Mouse (Mus musculus) intestine, postnatal 0 days (tissue): ENCODE data around the gene Dtd1. TPM values are rescaled to one million over a fixed set of nuclear protein-coding genes. Genes with fewer than 3 reads are reported as not detected.

Source experiments
- ATAC-seq: fragments of 200-750 bp; cut with Nextera tagmentation; 2 replicates; pipeline ENCODE4 v1.8.0; 2017; ENCODE audit warnings: mild to moderate bottlenecking, moderate TSS enrichment, moderate library complexity
- H3K27ac ChIP-seq: fragments of 300-500 bp; sonication (generic); 2 replicates; pipeline ENCODE4 v1.5.1; 2014; ENCODE audit warnings: mild to moderate bottlenecking, low read depth, low read length, moderate library complexity
- H3K27me3 ChIP-seq: fragments of 300-500 bp; sonication (generic); replicated peaks from 2 replicates; pipeline ENCODE4 v1.6.1; 2014; ENCODE audit warnings: low read length, mixed read lengths; ENCODE audit not compliant: control insufficient read depth, insufficient read depth
- H3K36me3 ChIP-seq: fragments of 300-500 bp; sonication (generic); 2 replicates; pipeline ENCODE4 v1.6.1; 2014; ENCODE audit warnings: mild to moderate bottlenecking, moderate library complexity; ENCODE audit not compliant: control insufficient read depth, insufficient read depth
- H3K4me1 ChIP-seq: fragments of 300-500 bp; sonication (generic); replicated peaks from 2 replicates; pipeline ENCODE4 v1.6.1; 2014; ENCODE audit warnings: antibody characterized with exemption, low read length, mixed read lengths; ENCODE audit not compliant: control insufficient read depth, insufficient read depth
- H3K4me2 ChIP-seq: fragments of 300-500 bp; sonication (generic); replicated peaks from 2 replicates; pipeline ENCODE4 v1.6.1; 2014; ENCODE audit warnings: low read depth, mild to moderate bottlenecking, moderate library complexity
- H3K4me3 ChIP-seq: fragments of 300-500 bp; sonication (generic); 2 replicates; pipeline ENCODE4 v1.5.1; 2014; ENCODE audit warnings: low read depth, low read length
- H3K9ac ChIP-seq: fragments of 300-500 bp; sonication (generic); 2 replicates; pipeline ENCODE4 v1.6.1; 2014; ENCODE audit warnings: mild to moderate bottlenecking, low read depth, low read length
- H3K9me3 ChIP-seq: fragments of 300-500 bp; sonication (generic); 2 replicates; pipeline ENCODE4 v1.6.1; 2016; ENCODE audit warnings: mixed run types; ENCODE audit not compliant: control insufficient read depth
- CTCF ChIP-seq: sonication (generic); IDR thresholded peaks from 2 replicates; pipeline ENCODE4 v1.5.1; 2016; ENCODE audit warnings: low read depth, mild to moderate bottlenecking, control low read depth, antibody characterized with exemption, moderate library complexity
- WGBS: fragments of 180-500 bp; shearing (Covaris S2); extraction: QIAGEN DNeasy Blood & Tissue Kit; methylation state at CpG from one replicate; pipeline ENCODE4 v1.1.7; 2014; 5-methylcytosine and 5-hydroxymethylcytosine counted together
- polyA plus RNA-seq: library from polyadenylated mRNA; unstranded; fragments of >200 nt; fragmentation: Nextera tagmentation; extraction: Ambion mirVana; gene quantifications from 2 replicates; pipeline ENCODE4 v1.2.1, GENCODE M21; 2015

The Dtd1 gene
- polyA plus RNA-seq, 1 experiment from 2014 or later = 31.6 TPM

- Histone ChIP-seq H3K9me3 (no peaks in the 10 kb centered on the region), H3K36me3 (no peaks in the 10 kb centered on the region), H3K4me3 (no peak overlapping the region), H3K27ac (no peak overlapping the region), H3K27me3 (no peaks in the 10 kb centered on the region), H3K4me2 (no peak overlapping the region), H3K4me1 (no peaks in the 10 kb centered on the region), H3K9ac (no peak overlapping the region)
- ATAC-seq = no peak
- WGBS = 60% methylated on average over 13 of the region's 13 CpGs
- no peak for TF ChIP-seq CTCF
Observed at GRCm38 (mm10) chr2:144676546-144677228, 77.0 kb downstream of the Dtd1 start.

DNA sequence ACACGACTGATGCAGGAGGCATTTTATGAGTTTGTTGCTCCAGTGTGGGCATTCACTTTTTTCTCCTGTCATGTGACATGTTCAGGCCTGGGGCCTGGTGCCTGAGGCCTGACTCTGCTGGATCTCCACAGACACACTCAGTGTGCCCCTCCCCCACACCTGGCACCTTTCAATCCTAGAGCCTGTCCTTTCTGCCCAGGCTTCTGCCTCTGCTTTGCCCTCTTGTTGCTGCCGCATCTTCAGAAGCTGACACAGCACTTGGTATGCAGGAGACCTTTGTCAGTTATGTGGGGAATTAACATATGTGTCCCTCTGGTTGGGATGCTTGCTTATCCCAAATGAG, 77.5 kb downstream of the Dtd1 start:
- Histone ChIP-seq H3K27ac (no peak overlapping the region), H3K4me1 (no peaks in the 10 kb centered on the region), H3K36me3 (no peaks in the 10 kb centered on the region), H3K27me3 (no peaks in the 10 kb centered on the region), H3K9ac (no peak overlapping the region), H3K4me3 (no peak overlapping the region), H3K4me2 (no peak overlapping the region), H3K9me3 (no peaks in the 10 kb centered on the region)
- TF ChIP-seq CTCF = no peak
- ATAC-seq = no peak
- 76% methylated on average over 2 of the region's 2 CpGs for WGBS

GRCm38 (mm10) chr2:144678779-144679178, 79.1 kb downstream of the Dtd1 start:
- Histone ChIP-seq H3K27me3 (no peaks in the 10 kb centered on the region), H3K27ac (no peak overlapping the region), H3K9ac (no peak overlapping the region), H3K9me3 (no peaks in the 10 kb centered on the region), H3K4me1 (no peaks in the 10 kb centered on the region), H3K4me3 (no peak overlapping the region), H3K4me2 (no peak overlapping the region), H3K36me3 (no peaks in the 10 kb centered on the region)
- WGBS = 75% methylated on average over 6 of the region's 6 CpGs
- no peak for ATAC-seq
- no peak for TF ChIP-seq CTCF

DNA sequence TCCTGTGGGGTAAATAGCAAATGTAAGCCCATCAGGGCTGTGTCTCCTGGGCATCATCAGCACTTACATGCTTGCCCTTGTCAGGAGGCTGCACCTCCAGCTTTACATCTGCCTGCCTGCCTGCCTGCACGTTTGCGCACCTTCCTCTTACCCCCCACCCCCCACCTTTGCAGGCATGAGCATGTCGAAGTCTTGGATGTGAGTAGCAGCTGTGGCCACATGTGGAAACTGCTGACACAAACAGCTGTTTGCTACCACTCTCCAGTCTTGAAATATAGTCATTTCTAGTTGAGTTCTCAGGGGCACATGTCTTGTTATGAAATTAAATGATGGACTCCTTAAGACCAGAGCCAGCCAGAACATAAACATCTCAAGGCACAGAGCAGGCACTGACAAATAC, 79.7 kb downstream of the Dtd1 start:
- 54% methylated on average over 3 of the region's 3 CpGs for WGBS
- Histone ChIP-seq H3K27me3 (no peaks in the 10 kb centered on the region), H3K4me1 (no peaks in the 10 kb centered on the region), H3K36me3 (no peaks in the 10 kb centered on the region), H3K4me3 (no peak overlapping the region), H3K27ac (no peak overlapping the region; the same call in 1 of the 2 replicates), H3K9me3 (no peaks in the 10 kb centered on the region), H3K4me2 (no peak overlapping the region), H3K9ac (no peak overlapping the region)
- TF ChIP-seq CTCF = no peak
- ATAC-seq = no peak

DNA sequence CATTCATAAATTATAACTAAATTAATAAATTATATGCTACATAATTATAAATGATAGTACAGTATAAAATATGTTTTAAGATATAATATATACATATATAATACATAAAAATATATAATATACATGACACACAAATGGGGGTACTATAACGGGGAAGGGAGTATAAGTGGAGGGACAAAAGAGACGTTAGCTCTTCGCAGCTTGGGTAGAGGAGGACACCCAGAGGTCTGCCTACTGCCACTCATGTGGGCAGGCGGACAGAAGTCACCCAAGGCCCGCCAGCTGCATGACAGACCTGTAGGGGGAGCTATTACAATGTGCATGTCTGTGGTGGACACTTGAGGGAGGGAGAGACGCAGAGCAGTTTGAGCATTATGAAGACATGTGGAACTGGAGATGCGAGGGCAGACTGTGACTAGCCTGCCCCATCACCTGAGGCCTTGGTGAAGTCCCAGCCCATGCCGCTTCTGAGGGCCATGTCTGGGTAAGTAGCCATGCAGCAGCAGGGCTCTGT, 92.6 kb downstream of the Dtd1 start:
- Histone ChIP-seq H3K9me3 (no peaks in the 10 kb centered on the region), H3K4me2 (no peak overlapping the region), H3K4me1 (no peaks in the 10 kb centered on the region), H3K9ac (no peak overlapping the region), H3K4me3 (no peak overlapping the region), H3K27me3 (no peaks in the 10 kb centered on the region), H3K27ac (no peak overlapping the region), H3K36me3 (no peaks in the 10 kb centered on the region)
- 85% methylated on average over 8 of the region's 8 CpGs for WGBS
- TF ChIP-seq CTCF = peak; percentile 55
- ATAC-seq = no peak

DNA sequence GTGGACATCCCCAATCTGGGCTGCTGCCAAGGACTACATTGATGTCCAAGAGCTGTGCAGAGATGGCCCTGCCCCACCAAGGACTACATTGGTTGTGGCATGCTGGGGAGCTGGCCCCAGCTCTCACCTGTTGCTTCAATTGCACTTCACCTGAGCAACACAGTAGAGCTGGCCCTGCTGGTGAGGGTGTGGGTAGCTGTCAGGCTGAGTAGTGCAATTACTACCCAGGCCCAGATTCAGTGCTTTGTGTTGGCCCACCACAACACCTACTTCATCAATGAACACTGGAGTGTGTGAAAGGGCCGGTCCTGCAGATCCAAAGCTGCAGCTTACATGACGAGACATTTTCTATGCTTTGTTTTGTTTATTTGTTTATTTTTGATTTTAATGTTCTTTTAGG, 93.1 kb downstream of the Dtd1 start:
- 100% methylated on average over 2 of the region's 2 CpGs for WGBS
- Histone ChIP-seq H3K27me3 (no peaks in the 10 kb centered on the region), H3K36me3 (no peaks in the 10 kb centered on the region), H3K9me3 (no peaks in the 10 kb centered on the region), H3K4me2 (no peak overlapping the region), H3K4me1 (no peaks in the 10 kb centered on the region), H3K9ac (no peak overlapping the region), H3K4me3 (no peak overlapping the region), H3K27ac (no peak overlapping the region)
- TF ChIP-seq CTCF = no peak
- ATAC-seq = no peak

GRCm38 (mm10) chr2:144694923-144695322, 95.2 kb downstream of the Dtd1 start:
- ATAC-seq = no peak
- Histone ChIP-seq H3K27ac (no peak overlapping the region), H3K4me1 (no peaks in the 10 kb centered on the region), H3K4me2 (no peak overlapping the region), H3K4me3 (no peak overlapping the region), H3K36me3 (no peaks in the 10 kb centered on the region), H3K9me3 (no peaks in the 10 kb centered on the region), H3K27me3 (no peaks in the 10 kb centered on the region), H3K9ac (no peak overlapping the region)
- WGBS = 86% methylated on average over 2 of the region's 2 CpGs
- no peak for TF ChIP-seq CTCF
